Mouse (Mus musculus) ES-E14 (cell line): ENCODE data around the gene Fbxl19. TPM values are rescaled to one million over a fixed set of nuclear protein-coding genes. Genes with fewer than 3 reads are reported as not detected.
A peak's percentile ranks its signal among the peaks of the same experiment; 100 is the strongest.

Source experiments
- DNase-seq: peaks from one replicate; pipeline ENCODE4 v3.0.0-alpha.2; 2013; ENCODE audit warnings: low read depth, low spot score
- H3K27ac ChIP-seq: 2 replicates; pipeline ENCODE4 v1.5.1; 2012; ENCODE audit warnings: low read depth, mild to moderate bottlenecking, low read length, moderate library complexity, mixed read lengths; ENCODE audit not compliant: poor library complexity, insufficient read depth, severe bottlenecking
- H3K36me3 ChIP-seq: 2 replicates; pipeline ENCODE4 v1.6.1; 2012; ENCODE audit warnings: mild to moderate bottlenecking, low read length, moderate library complexity, mixed read lengths; ENCODE audit not compliant: control insufficient read depth, poor library complexity, insufficient read depth, severe bottlenecking
- H3K4me1 ChIP-seq, 2 experiments: fragments of 150-350 bp in 1 of 2; sonication (generic) in 1 of 2; 2 replicates each; pipeline ENCODE4 v1.6.1; 2012; ENCODE audit warnings: low read length in 2 of 2, mild to moderate bottlenecking in 1 of 2, mixed read lengths in 1 of 2; ENCODE audit not compliant: control insufficient read depth in 2 of 2, insufficient read depth in 2 of 2, poor library complexity in 1 of 2
- H3K4me3 ChIP-seq, 2 experiments: fragments of 150-350 bp in 1 of 2; sonication (generic) in 1 of 2; 2 replicates each; pipeline ENCODE4 v1.5.1; 2012; ENCODE audit warnings: low read length in 2 of 2, low read depth in 1 of 2, mild to moderate bottlenecking in 1 of 2, mixed read lengths in 1 of 2; ENCODE audit not compliant: insufficient read depth in 1 of 2, poor library complexity in 1 of 2, severe bottlenecking in 1 of 2
- H3K9ac ChIP-seq: 2 replicates; pipeline ENCODE4 v1.6.1; 2012; ENCODE audit warnings: low read depth, mild to moderate bottlenecking, low read length, mixed read lengths; ENCODE audit not compliant: poor library complexity, insufficient read depth, severe bottlenecking
- H3K9me3 ChIP-seq: fragments of 150-350 bp; sonication (generic); 2 replicates; pipeline ENCODE4 v1.6.1; 2012; ENCODE audit warnings: low read depth, mild to moderate bottlenecking, low read length; ENCODE audit not compliant: control insufficient read depth, insufficient read depth
- CHD2 ChIP-seq: IDR thresholded peaks from 2 replicates; pipeline ENCODE4 v1.6.1; 2014; ENCODE audit warnings: mild to moderate bottlenecking, low read depth, low read length, inconsistent platforms
- HCFC1 ChIP-seq: IDR thresholded peaks from 2 replicates; pipeline ENCODE4 v1.6.1; 2012; ENCODE audit warnings: low read length, inconsistent platforms, borderline replicate concordance; ENCODE audit not compliant: insufficient read depth
- MAFK ChIP-seq: IDR thresholded peaks from 2 replicates; pipeline ENCODE4 v1.6.1; 2014; ENCODE audit warnings: mild to moderate bottlenecking, low read depth, low read length, inconsistent platforms; ENCODE audit not compliant: insufficient read depth
- ZC3H11A ChIP-seq: IDR thresholded peaks from 2 replicates; pipeline ENCODE4 v1.6.1; 2012; ENCODE audit warnings: low read depth, mild to moderate bottlenecking, inconsistent platforms, low read length, borderline replicate concordance
- ZNF384 ChIP-seq: IDR thresholded peaks from 2 replicates; pipeline ENCODE4 v1.6.1; 2012; ENCODE audit warnings: low read depth, low read length, inconsistent platforms
- in situ Hi-C, 2 experiments: fragments of 600-800 bp; cut with MboI; formaldehyde crosslinking; loops; one replicate each; pipeline ENCODE4 v1.15.1; 2025; ENCODE audit warnings: low sequenced_read_pairs in 2 of 2, inconsistent platforms in 1 of 2; ENCODE audit not compliant: unreplicated experiment in 2 of 2
- total RNA-seq: library from RNA; depleted of rRNA; stranded (reverse); fragments of 300-350 nt; gene quantifications from 2 replicates; pipeline ENCODE4 v1.2.3, GENCODE M21; 2012; rRNA removed

Fbxl19 gene
- total RNA-seq = 86.9 and 93.0 TPM in 2 replicates

- DNase-seq = no peak
- Histone ChIP-seq H3K36me3 (peaks cover 14% of the 10 kb centered on the region), H3K4me3 (peak within 1 kb of the TSS; percentile 73 to 88), H3K4me1 (peaks cover 0 to 9% of the 10 kb centered on the region in 2 experiments; a peak in 2 of 4 replicates), H3K27ac (peak within 1 kb of the TSS; percentile 82; the same call in 1 of the 2 replicates), H3K9me3 (no peaks in the 10 kb centered on the region), H3K9ac (peak within 1 kb of the TSS; percentile 80; the same call in 1 of the 2 replicates)
- no peak for TF ChIP-seq ZC3H11A
- TF ChIP-seq HCFC1 = no peak
- no peak for TF ChIP-seq MAFK
- TF ChIP-seq CHD2 = no peak; the same call in 1 of the 2 replicates
- no peak for TF ChIP-seq ZNF384
- in situ Hi-C loops = no loop called here
Observed at GRCm38 (mm10) chr7:127744366-127745045, at the start of gene Fbxl19. Gene Fbxl19, plus strand, starts transcription at chr7:127744543.

GRCm38 (mm10) chr7:127698986-127699385 lies 45.4 kb upstream of the Fbxl19 start:
- in situ Hi-C loops = no loop called here
- Histone ChIP-seq H3K4me3 (no peak overlapping the region), H3K9ac (no peak overlapping the region), H3K4me1 (no peaks in the 10 kb centered on the region), H3K27ac (no peak overlapping the region), H3K9me3 (no peaks in the 10 kb centered on the region), H3K36me3 (0 out of 2 replicates have a peak, but pooled peaks cover 3% of the 10 kb centered on the region)
- no peak for DNase-seq
- TF ChIP-seq ZC3H11A (no peak), MAFK (no peak), HCFC1 (no peak), ZNF384 (no peak), CHD2 (no peak)

DNA sequence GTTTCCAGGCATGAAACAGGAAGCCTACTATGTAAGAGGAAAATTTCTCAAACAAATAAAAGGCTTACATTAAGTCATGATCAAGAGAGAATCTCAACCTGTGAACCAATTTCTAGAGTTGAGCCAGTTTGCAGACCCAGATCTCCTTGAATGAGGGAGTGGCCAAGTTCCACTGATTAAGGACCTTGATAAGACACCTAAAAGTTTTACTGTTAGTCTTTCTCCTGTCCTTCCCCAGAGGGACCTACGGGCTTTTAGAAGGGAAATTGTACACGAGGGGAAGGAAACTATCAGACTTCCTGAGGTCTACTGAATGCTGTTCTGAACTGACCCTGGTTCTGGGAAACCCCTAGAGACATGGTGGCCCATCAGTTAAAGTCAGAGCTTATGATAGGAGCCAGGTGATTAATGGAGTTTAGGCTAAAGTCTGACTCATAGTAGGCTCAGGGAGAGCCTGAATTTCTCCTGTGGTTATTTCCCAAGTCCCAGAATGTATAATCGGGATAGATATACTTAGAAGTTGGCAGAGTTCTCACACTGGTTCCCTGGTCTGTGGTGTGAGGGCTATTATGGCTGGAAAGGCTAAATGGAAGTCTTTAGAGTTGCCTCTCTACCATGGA lies 43.5 kb upstream of the Fbxl19 start:
- Histone ChIP-seq H3K4me1 (peaks cover 0 to 3% of the 10 kb centered on the region in 2 experiments; a peak in 1 of 4 replicates), H3K36me3 (peaks cover 10% of the 10 kb centered on the region; the same call in 1 of the 2 replicates), H3K27ac (no peak overlapping the region), H3K9me3 (no peaks in the 10 kb centered on the region), H3K9ac (no peak overlapping the region), H3K4me3 (no peak overlapping the region)
- no peak for TF ChIP-seq CHD2
- TF ChIP-seq HCFC1 = no peak
- TF ChIP-seq ZNF384 = no peak
- TF ChIP-seq MAFK = no peak
- TF ChIP-seq ZC3H11A = no peak
- no peak for DNase-seq
- in situ Hi-C loops = no loop called here

- Histone ChIP-seq H3K36me3 (peaks cover 17% of the 10 kb centered on the region; the same call in 1 of the 2 replicates), H3K9me3 (no peaks in the 10 kb centered on the region), H3K9ac (no peak overlapping the region), H3K27ac (no peak overlapping the region), H3K4me3 (no peak overlapping the region), H3K4me1 (peaks cover 0 to 14% of the 10 kb centered on the region in 2 experiments; a peak in 2 of 4 replicates)
- in situ Hi-C loops = no loop called here
- DNase-seq = no peak
- TF ChIP-seq HCFC1 (no peak), ZC3H11A (no peak), CHD2 (no peak), MAFK (no peak), ZNF384 (no peak)
Observed at GRCm38 (mm10) chr7:127703561-127704178, 40.7 kb upstream of the Fbxl19 start.
